Mouse (Mus musculus) urinary bladder, postnatal 25 days (tissue): ENCODE results near the gene Best1.

Experiments
- DNase-seq: peaks from one replicate; pipeline ENCODE4 v3.0.0; 2022; ENCODE audit warnings: low spot score

The Best1 gene

GRCm38 (mm10) chr19:10022414-10023303, 21.2 kb upstream of the Best1 start:
- no peak for DNase-seq

- DNase-seq, result no peak
Measured at GRCm38 (mm10) chr19:10021981-10022380, 20.5 kb upstream of the Best1 start.

- no peak for DNase-seq
Measured at GRCm38 (mm10) chr19:10019214-10019760, 17.9 kb upstream of the Best1 start.

GRCm38 (mm10) chr19:10018527-10018818, 17.0 kb upstream of the Best1 start:
- DNase-seq, result no peak

- DNase-seq, result peak; percentile 87
Measured at GRCm38 (mm10) chr19:10017637-10018526, 16.4 kb upstream of the Best1 start.

- DNase-seq, result no peak
Measured at GRCm38 (mm10) chr19:10016151-10016550, 14.7 kb upstream of the Best1 start.

GRCm38 (mm10) chr19:10015442-10015841, 14.0 kb upstream of the Best1 start:
- no peak for DNase-seq

- no peak for DNase-seq
Measured at GRCm38 (mm10) chr19:10014824-10015223, 13.4 kb upstream of the Best1 start.

GRCm38 (mm10) chr19:10013913-10014312, 12.5 kb upstream of the Best1 start:
- no peak for DNase-seq

- no peak for DNase-seq
Measured at GRCm38 (mm10) chr19:10013348-10013747, 11.9 kb upstream of the Best1 start.

- peak; percentile 39 for DNase-seq
Measured at GRCm38 (mm10) chr19:10012827-10013278, 11.4 kb upstream of the Best1 start.

GRCm38 (mm10) chr19:10011408-10011807, 10.0 kb upstream of the Best1 start:
- no peak for DNase-seq

GRCm38 (mm10) chr19:10003696-10004095, 2.3 kb upstream of the Best1 start:
- no peak for DNase-seq

- DNase-seq, result no peak
Measured at GRCm38 (mm10) chr19:10000330-10000729, 1.1 kb downstream of the Best1 start.

- DNase-seq, result no peak
Measured at GRCm38 (mm10) chr19:9998736-9999486, 2.5 kb downstream of the Best1 start.

- no peak for DNase-seq
Measured at GRCm38 (mm10) chr19:9998063-9998416, 3.4 kb downstream of the Best1 start.

GRCm38 (mm10) chr19:9997204-9998062, 4.0 kb downstream of the Best1 start:
- DNase-seq, result no peak

GRCm38 (mm10) chr19:9993036-9993656, 8.3 kb downstream of the Best1 start:
- peak; percentile 88 for DNase-seq

- no peak for DNase-seq
Measured at GRCm38 (mm10) chr19:9992011-9992958, 9.1 kb downstream of the Best1 start.
